In genomic region chr7:24964897-24965535, GRCm38 (mm10) we compare ENCODE assay signal across 8 mouse cellular contexts. TPM values are rescaled to one million over a fixed set of nuclear protein-coding genes. Genes with fewer than 3 reads are reported as not detected.
A peak's percentile ranks its signal among the peaks of the same experiment; 100 is the strongest.
DNase-seq lines count a peak whose midpoint lies in the region; ATAC-seq and TF ChIP-seq lines count a peak whose summit lies in the region.

No protein-coding gene starts in this region.

- peak; percentile 61 for DNase-seq in G1E (ENCODE audit: low spot score)
- peak; percentile 83 for DNase-seq in heart, postnatal 4 days
- DNase-seq in layer of hippocampus, adult 2 months (ENCODE audit: low spot score in 2 of 2), result peak; percentile 74 to 89
- DNase-seq in lung, postnatal 4 days, result peak; percentile 77 to 84
- DNase-seq in right cerebral cortex, postnatal 25 days, result peak; percentile 69

- ATAC-seq in G1E (ENCODE audit: extremely low read depth, insufficient number of reproducible peaks, low FRiP score, poor library complexity, severe bottlenecking), result no peak
- ATAC-seq in erythroblast, adult 5-6 weeks (replicated peaks; ENCODE audit: low FRiP score, poor library complexity, severe bottlenecking), result 0 out of 2 replicates have a peak, but pooled peaks have one; percentile 60
- ATAC-seq in inflammation-experienced regulatory T-cells, adult 6 months, result no peak

- H3K36me3 ChIP-seq in G1E (replicated peaks), result peaks cover 13% of the 10 kb centered on the region

- peak; percentile 42; the same call in 1 of the 2 replicates for TF ChIP-seq CTCF in G1E (IDR thresholded peaks at IDR 0.05; ENCODE audit: low read depth, low read length)
- TF ChIP-seq CTCF in bone marrow macrophage, adult 2 months (IDR thresholded peaks at IDR 0.05; ENCODE audit: low read depth, low read length), result peak; percentile 56
- TF ChIP-seq CTCF in layer of hippocampus, adult 2 months (conservative IDR thresholded peaks at IDR 0.05), result peak; percentile 79

- no peaks in the 10 kb centered on the region for H3K9me3 ChIP-seq in G1E (replicated peaks)

- TF ChIP-seq POLR2A in bone marrow macrophage, adult 2 months (IDR thresholded peaks at IDR 0.05; ENCODE audit: borderline replicate concordance, low read depth, low read length), result no peak

- H3K27ac ChIP-seq in bone marrow macrophage, adult 2 months (ENCODE audit: insufficient read depth, low read depth, low read length), result no peak overlapping the region
- H3K27ac ChIP-seq in layer of hippocampus, adult 2 months, result no peak overlapping the region

- H3K27me3 ChIP-seq in G1E (ENCODE audit: insufficient read depth, low read length), result peaks cover 2% of the 10 kb centered on the region; the same call in 1 of the 2 replicates

- peaks cover 2% of the 10 kb centered on the region; the same call in 1 of the 2 replicates for H3K4me1 ChIP-seq in G1E (ENCODE audit: insufficient read depth, low read depth, low read length)
- no peaks in the 10 kb centered on the region for H3K4me1 ChIP-seq in bone marrow macrophage, adult 2 months (ENCODE audit: control insufficient read depth, insufficient read depth, low read length)

- no peak overlapping the region for H3K4me3 ChIP-seq in G1E (ENCODE audit: low read depth, low read length)
- H3K4me3 ChIP-seq in bone marrow macrophage, adult 2 months (ENCODE audit: insufficient read depth, low read length), result no peak overlapping the region
- H3K4me3 ChIP-seq in layer of hippocampus, adult 2 months, result no peak overlapping the region

RNA-seq across cellular contexts. Expression of gene Rabac1, which starts 7.5 kb away (rescaled TPM):
- total RNA-seq in G1E (2014; fragmentation: Nextera tagmentation) (11.7 and 17.3 TPM in 2 replicates), G1E (2017) (36.3 and 49.3 TPM in 2 replicates)
- 79.9 and 99.9 TPM in 2 replicates for polyA plus RNA-seq in G1E (2012)
- polyA plus RNA-seq in bone marrow macrophage, adult 2 months (2012; ENCODE audit: insufficient read depth, insufficient read length, missing spikeins), result 205 and 226 TPM in 2 replicates
- total RNA-seq in erythroblast, adult 5-6 weeks (2015; ENCODE audit: low replicate concordance), result 11.7 and 35.0 TPM in 2 replicates
- 11.0 and 11.3 TPM in 2 replicates for total RNA-seq in erythroblast, adult 5-6 weeks (2017; ENCODE audit: low replicate concordance)
- total RNA-seq in heart, postnatal 4 days (2021), result 100 to 1,000 TPM; 212 to 234 TPM
- total RNA-seq in layer of hippocampus, adult 2 months (2021), result 100 to 1,000 TPM; 275 to 315 TPM
- polyA plus RNA-seq in inflammation-experienced regulatory T-cells, adult 6 months (2017; shearing (Covaris generic)), result 100 to 1,000 TPM; 119 to 244 (median 236) TPM

RNA-seq across cellular contexts. Expression of gene Gm4881, which starts 20.7 kb away (rescaled TPM):
- total RNA-seq in G1E (2014; fragmentation: Nextera tagmentation) (not detected in 2 replicates), G1E (2017) (not detected in 2 replicates)
- not detected in 2 replicates for polyA plus RNA-seq in G1E (2012)
- not detected in 2 replicates for polyA plus RNA-seq in bone marrow macrophage, adult 2 months (2012; ENCODE audit: insufficient read depth, insufficient read length, missing spikeins)
- total RNA-seq in erythroblast, adult 5-6 weeks (2015; ENCODE audit: low replicate concordance), result not detected in 2 replicates
- total RNA-seq in erythroblast, adult 5-6 weeks (2017; ENCODE audit: low replicate concordance), result not detected in 2 replicates
- total RNA-seq in heart, postnatal 4 days (2021), result not detected
- not detected for total RNA-seq in layer of hippocampus, adult 2 months (2021)
- not detected for polyA plus RNA-seq in inflammation-experienced regulatory T-cells, adult 6 months (2017; shearing (Covaris generic))

RNA-seq across cellular contexts. Expression of gene Atp1a3, which starts 40.7 kb away (rescaled TPM):
- total RNA-seq in G1E (2014; fragmentation: Nextera tagmentation), result not detected in 2 replicates
- 0.06 and 0.11 TPM in 2 replicates for total RNA-seq in G1E (2017)
- 0.04 TPM in 1 of 2 replicates, not detected in the other for polyA plus RNA-seq in G1E (2012)
- 70.0 and 85.8 TPM in 2 replicates for polyA plus RNA-seq in bone marrow macrophage, adult 2 months (2012; ENCODE audit: insufficient read depth, insufficient read length, missing spikeins)
- 11.5 and 14.6 TPM in 2 replicates for total RNA-seq in erythroblast, adult 5-6 weeks (2015; ENCODE audit: low replicate concordance)
- total RNA-seq in erythroblast, adult 5-6 weeks (2017; ENCODE audit: low replicate concordance), result 3.8 and 4.9 TPM in 2 replicates
- total RNA-seq in heart, postnatal 4 days (2021), result under 1 TPM; 0.31 to 0.47 TPM
- 1,000 to 10,000 TPM; 2,443 to 2,563 TPM for total RNA-seq in layer of hippocampus, adult 2 months (2021)
- 1 to 10 TPM in 2 of 3 experiments, under 1 TPM in 1; 0.62 to 3.6 (median 3.4) TPM for polyA plus RNA-seq in inflammation-experienced regulatory T-cells, adult 6 months (2017; shearing (Covaris generic))

Comparison
In these comparisons a context has a peak if more than half of its experiments do, and no peak if none do; other contexts are left out.
1. RNA of gene Rabac1, which starts 7.5 kb away (total RNA-seq): 275 to 315 TPM in layer of hippocampus, adult 2 months and 212 to 234 TPM in heart, postnatal 4 days; 11.7 to 49.3 TPM in G1E and 11.0 to 35.0 TPM in erythroblast, adult 5-6 weeks; every median in the first group is over 4 times any median in the second.
2. RNA of gene Atp1a3, which starts 40.7 kb away (total RNA-seq): 2,443 to 2,563 TPM in layer of hippocampus, adult 2 months; 3.8 to 14.6 TPM in erythroblast, adult 5-6 weeks, 0.31 to 0.47 TPM in heart, postnatal 4 days and 0.06 to 0.11 TPM in G1E; every median in the first group is over 100 times any median in the second.
3. Peak in every context shown above with its lines, with median percentiles within 50 percentile points of each other: DNase-seq and CTCF ChIP-seq.